Mouse (Mus musculus): ENCODE data around the gene Btbd11. TPM values are rescaled to one million over a fixed set of nuclear protein-coding genes. Genes with fewer than 3 reads are reported as not detected.

The Btbd11 gene
- total RNA-seq, 2 experiments from 2014 or later: 0.47 to 1.1 TPM

DNA sequence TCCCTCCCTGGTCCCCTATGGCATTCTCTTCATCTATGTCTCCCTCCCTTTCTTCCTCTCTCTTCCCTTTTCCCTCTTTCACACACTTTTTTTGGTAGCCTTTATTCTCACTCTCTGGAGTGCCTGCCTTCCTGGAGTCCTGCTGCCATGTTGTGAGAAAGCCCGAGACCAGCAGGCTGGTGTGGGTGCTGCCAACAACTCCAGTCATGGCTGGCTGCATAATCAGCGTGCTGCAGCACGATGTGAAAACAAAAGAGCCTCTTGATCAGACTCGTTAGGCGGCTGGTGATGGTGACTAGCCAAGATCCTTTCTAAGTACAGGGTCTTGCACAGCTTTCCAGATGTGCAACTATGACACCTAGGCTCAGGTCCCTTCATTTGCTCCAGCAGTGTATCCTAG, 82.7 kb downstream of the Btbd11 start:
- intact Hi-C loops (cut with DNase I; ENCODE audit: low total_unique reads): no loop called here

GRCm38 (mm10) chr10:85473265-85473664, 86.7 kb downstream of the Btbd11 start:
- no peak for DNase-seq
- intact Hi-C loops (cut with DNase I; ENCODE audit: low total_unique reads): no loop called here

More for the DNA sequence above, 82.7 kb downstream of the Btbd11 start:
- no peak for DNase-seq

DNA sequence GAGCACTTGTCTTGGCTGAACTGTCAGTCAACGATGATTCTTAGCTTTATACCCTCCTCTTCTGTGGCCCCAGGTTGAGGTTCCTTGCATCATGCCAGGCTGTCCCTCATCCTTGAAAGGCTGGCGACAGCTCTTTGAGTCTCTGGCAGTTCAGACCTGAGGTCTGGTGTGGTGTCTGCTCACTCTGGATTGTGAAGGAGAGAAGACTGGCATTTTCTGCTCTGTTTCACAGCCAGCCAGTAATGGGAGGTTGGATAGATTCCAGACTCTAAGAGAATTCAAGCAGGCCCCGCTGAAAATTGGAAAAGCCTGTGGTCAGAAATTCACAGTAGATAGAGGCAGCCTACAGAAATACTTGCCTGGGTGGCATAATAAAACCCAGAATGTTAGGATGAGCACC, 87.3 kb downstream of the Btbd11 start:
- no peak for DNase-seq
- intact Hi-C loops (cut with DNase I; ENCODE audit: low total_unique reads): no loop called here

- intact Hi-C loops (cut with DNase I; ENCODE audit: low total_unique reads): no loop called here
These were observed 89.2 kb downstream of the Btbd11 start for GRCm38 (mm10) chr10:85475642-85476345.

DNA sequence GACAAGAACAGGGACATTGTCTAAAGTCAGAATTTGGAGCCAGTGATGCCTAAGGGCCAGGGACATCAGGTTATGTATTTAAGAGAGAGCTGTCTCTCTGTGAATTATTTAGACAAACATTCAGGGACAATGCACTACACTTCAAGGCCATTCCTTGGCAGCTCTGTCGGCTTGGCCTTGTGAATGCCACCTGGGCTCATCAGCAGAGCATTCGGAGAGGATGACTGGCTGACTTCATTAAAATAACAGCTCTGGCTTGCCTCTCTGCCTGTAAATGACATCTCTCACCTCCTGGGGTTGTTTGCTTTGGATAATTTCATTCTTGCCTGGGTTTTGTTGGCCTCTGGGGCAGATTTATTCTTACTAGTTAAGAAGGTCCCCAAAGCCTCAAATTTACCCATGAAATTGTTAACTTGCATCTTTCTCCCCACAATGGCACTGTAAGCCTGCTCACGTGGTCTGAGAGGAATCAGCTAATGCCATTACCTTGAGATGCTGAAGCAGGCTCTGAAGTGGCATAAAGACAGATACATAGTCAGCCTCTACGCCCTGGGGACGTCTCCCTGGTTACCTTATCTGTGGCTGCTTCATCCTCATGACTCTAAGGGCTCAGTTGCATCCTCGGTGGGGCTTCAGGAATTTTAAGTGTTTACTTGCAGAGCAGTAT, 93.5 kb downstream of the Btbd11 start:
- intact Hi-C loops (cut with DNase I; ENCODE audit: low total_unique reads): no loop called here
- no peak for DNase-seq

More at GRCm38 (mm10) chr10:85475642-85476345, 89.2 kb downstream of the Btbd11 start:
- no peak for DNase-seq

DNA sequence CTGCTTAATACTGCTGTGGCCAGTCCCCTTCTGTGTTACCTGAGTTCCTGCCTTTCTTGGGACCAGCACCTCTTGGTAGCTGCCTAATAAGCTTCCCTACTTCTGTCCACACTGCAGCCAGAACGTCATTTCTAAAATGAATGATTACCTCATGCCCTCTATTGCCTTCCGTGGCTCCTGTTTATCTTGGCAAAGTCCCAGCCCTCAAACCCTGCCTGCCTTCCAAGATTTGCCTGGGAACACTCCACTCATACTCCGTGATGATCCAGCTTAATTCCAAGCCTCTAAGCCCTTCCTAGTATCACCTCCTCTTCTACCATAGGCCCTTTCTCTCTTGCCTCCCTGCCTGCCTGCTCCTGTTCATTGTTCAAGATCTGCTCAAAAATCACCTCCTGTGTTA, 94.5 kb downstream of the Btbd11 start:
- intact Hi-C loops (cut with DNase I; ENCODE audit: low total_unique reads): no loop called here
- DNase-seq: no peak

GRCm38 (mm10) chr10:85482064-85482473, 95.5 kb downstream of the Btbd11 start:
- intact Hi-C loops (cut with DNase I; ENCODE audit: low total_unique reads): no loop called here
- DNase-seq: no peak

GRCm38 (mm10) chr10:85482480-85482879, 95.9 kb downstream of the Btbd11 start:
- no peak for DNase-seq
- intact Hi-C loops (cut with DNase I; ENCODE audit: low total_unique reads): no loop called here

GRCm38 (mm10) chr10:85486456-85486855, 99.8 kb downstream of the Btbd11 start:
- intact Hi-C loops (cut with DNase I; ENCODE audit: low total_unique reads): no loop called here
- DNase-seq: no peak

- intact Hi-C loops (cut with DNase I; ENCODE audit: low total_unique reads): no loop called here
- no peak for DNase-seq
These were observed 106.0 kb downstream of the Btbd11 start for GRCm38 (mm10) chr10:85492583-85492982.

DNA sequence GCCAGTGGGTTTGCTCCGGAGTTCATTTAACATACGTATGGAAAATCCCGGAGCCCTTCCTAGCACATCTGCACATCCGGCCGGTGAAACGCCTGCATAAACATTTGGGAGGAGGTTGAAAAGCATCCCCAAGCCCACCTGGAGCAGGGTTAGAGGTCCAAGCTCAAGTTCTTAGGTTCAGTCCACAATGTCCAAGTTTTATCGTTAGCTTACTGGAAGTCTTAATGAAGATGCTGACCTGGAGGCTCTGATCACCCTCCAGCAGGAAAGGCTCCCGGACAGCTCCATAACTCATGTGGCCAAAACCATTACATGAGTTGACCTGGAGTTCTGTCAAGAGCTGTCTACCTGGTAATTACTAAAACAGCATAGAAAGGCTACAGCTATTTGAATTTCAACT, 109.7 kb downstream of the Btbd11 start:
- no peak for DNase-seq
- intact Hi-C loops (cut with DNase I; ENCODE audit: low total_unique reads): no loop called here

GRCm38 (mm10) chr10:85496981-85497380, 110.4 kb downstream of the Btbd11 start:
- no peak for DNase-seq
- intact Hi-C loops (cut with DNase I; ENCODE audit: low total_unique reads): no loop called here

DNA sequence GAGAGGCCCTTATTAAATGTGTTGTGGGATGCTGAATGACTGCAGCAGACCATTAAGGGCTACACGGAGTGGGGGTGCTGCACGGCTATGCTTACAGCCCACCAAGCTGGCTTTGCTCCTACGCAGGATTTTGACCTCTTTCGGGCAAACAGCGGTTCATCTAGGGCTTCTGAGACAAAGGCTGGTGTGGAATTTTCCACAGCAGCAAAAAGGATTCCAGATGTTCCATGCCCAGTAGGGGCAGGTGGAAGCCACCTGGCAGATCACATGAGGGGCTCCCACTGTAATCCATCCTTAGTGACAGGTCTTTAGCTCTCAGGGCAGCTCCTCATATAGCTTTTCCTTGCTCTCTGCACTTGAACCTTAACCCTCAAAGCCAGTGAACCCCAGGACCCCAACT, 111.3 kb downstream of the Btbd11 start:
- intact Hi-C loops (cut with DNase I; ENCODE audit: low total_unique reads): no loop called here
- no peak for DNase-seq

GRCm38 (mm10) chr10:85500573-85501155, 114.0 kb downstream of the Btbd11 start:
- intact Hi-C loops (cut with DNase I; ENCODE audit: low total_unique reads): no loop called here
- no peak for DNase-seq

DNA sequence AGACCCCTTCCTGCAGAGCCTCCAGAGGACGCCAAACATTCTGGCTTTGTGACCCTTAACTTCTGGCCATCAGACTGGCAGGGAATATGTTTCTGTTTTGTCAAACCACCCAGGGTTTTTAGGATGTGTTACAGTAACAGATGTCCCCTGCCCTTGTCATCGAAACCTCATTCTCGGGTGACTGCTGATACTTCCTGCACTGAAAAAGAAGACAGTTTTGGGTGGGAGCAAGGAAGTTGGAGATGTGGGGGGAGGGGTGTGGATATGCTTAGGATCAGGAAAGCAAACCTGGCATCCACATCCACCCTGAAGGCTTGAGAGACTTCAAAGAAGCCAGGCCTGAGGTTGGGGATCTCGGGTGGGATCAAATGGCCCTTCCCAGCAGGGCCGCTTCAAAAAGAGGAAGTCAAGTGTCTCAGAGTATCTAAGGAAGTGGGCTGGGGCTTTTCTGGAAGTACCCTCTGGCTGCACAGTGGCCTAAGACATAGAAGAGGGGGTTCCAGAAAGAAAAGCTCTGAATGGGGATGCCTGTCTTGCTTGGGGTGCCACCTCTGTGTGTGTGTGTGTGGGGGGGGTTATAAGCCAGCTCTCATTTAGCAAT, 115.5 kb downstream of the Btbd11 start:
- DNase-seq: no peak
- intact Hi-C loops (cut with DNase I; ENCODE audit: low total_unique reads): no loop called here

DNA sequence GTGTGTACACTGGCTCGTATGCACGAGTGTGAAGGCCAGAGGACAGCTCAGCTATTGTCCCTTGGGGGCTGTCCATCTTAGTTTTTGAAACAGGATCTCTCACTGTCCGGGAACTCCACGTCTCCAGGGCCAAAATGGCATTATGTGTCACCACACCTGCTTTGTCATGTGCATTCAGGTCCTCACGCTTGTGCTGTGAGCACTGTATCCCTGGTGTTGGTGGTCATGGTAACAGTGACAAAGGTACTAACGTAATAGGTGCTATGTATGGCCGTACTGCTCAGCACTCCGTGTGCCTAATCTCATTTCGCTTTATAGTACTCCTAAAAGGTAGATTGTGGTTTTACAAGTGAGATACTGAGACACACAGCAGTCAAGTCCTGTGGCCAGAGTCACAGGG, 116.0 kb downstream of the Btbd11 start:
- intact Hi-C loops (cut with DNase I; ENCODE audit: low total_unique reads): no loop called here
- no peak for DNase-seq

DNA sequence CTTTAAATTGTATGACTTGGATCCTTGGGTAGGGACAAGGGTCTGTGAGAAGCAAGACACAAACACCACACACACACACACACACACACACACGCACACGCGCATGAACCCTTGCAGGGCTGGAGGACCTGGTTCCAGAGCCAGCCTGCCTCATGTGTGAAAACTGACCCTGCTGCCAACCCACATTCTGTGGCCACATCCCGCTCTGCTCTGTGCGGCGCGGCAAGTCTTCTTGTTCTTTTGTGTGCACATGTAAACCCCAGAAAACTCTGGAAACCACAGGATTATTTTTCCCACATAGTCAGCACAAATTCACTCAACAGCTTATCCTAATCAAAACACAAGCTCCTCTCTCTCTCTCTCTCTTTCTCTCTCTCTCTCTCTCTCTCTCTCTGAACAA, 116.8 kb downstream of the Btbd11 start:
- intact Hi-C loops (cut with DNase I; ENCODE audit: low total_unique reads): no loop called here
- DNase-seq: no peak

DNA sequence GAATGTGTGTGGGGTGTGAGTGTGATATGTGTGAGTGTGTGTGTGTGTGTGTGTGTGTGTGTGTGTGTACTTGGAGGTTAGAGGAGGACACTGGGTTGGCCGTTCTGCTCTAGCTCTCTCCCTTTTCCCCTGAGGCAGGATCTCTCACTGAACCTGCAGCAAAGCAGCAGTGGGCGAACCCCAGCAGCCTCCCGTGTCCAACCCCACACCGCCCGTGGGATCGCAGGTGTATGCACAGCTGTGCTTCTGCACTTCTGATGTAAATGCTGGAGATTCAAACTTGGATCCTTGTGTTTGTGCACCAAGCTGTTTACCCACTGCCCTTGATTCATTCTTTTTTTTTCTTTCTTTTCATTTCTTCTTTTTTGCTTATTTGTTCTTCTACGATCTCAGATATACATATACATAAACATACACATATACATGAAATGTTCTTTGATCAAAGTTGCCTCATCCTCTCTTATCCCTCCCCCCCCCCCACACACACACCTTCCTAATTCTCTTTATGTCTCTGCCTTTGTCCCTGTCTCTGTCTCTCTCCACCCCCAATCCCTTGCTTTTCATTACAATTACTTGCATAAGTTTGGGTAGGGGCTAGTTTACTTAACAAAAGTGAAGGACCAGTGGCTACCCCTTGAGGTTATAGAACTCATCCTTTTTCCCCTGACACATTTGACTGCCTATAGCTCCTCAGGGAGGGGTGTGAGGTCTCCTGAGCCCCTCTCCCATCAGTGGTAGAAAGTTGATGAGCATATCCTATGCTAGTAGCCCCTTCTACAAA, 120.8 kb downstream of the Btbd11 start:
- intact Hi-C loops (cut with DNase I; ENCODE audit: low total_unique reads): no loop called here
- DNase-seq: no peak

DNA sequence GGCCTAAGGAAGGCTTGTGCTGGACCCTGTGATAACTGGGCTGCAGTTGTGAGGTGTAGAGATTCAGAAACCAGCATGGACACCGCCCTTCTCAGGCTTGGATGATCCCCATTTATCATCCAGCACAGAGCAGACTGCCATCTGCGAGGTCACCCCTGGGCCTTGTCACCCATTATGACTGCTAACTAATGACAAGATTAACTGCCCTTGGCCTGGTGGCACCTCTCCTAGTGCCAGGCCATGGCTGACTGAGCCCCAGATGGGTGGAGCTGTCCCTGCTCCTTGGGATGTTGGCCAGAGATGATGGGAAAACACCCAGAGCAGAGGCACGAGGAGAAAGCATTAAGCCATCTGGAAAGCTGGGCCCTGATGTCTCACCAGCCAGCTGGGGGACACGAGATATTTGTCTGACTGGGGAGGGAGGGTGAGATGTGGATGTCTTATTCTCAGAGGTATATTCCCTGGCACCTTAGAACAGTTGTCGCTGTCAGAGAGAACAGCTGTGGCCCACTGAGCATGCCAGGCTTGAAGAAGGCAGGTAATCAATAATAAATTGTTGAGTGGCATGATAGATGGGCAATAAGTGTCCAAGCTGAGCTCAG, 121.7 kb downstream of the Btbd11 start:
- peak; percentile 26 for DNase-seq
- intact Hi-C loops (cut with DNase I; ENCODE audit: low total_unique reads): no loop called here
